Mouse (Mus musculus): ENCODE data around the gene Dbp.

The Dbp gene

DNA sequence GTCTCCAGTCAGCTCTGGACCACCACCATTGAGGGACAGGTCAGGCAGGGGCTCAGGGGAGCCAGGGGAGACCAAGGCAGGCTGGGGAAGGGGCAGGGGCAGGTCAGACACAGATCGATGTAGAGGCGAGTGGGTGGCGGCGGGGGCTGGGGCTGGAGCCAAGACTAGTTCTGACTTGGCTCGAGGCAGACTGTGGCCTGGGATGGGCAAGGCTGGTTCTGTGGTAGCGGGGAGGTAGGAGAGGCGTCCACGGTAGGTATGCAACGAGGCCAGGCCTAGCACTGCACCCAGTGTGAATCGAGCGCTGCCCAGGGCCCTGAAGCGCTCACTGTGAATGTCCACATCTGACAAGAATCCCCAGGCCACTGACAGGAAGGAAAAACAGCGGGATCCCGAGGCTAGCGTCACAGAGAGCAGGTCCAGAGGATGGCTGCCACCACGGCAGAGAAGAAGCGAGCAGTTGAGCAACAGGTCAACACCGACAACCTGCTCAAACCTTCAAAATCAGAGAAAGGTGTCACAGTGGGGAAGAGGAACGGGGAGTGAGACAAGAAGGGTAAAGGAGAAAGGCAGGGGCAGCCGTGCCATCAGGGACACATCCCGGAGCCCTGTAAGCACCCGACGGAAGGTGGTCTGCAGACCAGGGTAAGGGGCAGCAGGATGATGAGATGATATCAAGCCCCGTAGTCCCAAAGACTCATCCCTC lies 6.6 kb downstream of the Dbp start:
- in situ Hi-C loops (cut with MboI, MseI), result no loop called here

DNA sequence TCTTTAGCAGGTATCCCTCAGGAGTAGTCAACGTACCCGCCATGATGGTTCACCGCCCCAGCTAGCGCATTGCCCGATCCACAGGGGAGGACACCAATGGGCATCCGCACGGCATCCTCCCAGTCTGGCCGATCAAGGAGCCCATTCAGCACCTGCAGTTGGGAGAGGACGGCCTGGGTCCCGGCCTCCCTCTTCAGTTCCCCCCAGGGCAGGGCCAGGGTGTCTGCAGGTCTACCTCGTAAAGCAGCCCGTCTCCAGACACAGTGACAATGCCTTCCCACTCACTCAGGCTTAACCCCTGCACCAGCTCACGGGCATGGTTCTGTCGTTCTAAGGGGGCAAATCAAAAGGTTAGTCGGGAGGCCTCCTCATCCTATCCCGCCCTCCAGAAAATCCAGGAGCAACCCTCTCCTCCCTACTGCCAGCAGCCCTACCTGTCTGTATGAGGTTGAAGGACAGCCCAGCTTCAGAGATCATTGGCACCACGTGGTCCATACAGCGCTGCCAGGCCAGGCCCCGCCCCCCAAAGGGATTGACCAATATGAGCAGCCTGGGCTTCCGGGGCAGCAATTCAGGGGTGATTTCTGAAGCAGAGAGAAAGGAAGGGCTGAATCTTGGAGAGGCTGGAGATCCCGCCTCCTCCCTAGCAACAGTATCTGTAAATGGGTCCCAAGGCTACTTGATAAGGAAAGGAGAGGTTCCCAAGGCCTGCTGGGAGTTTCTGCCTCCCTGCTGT lies 7.3 kb downstream of the Dbp start:
- in situ Hi-C loops (cut with MboI, MseI), result no loop called here

DNA sequence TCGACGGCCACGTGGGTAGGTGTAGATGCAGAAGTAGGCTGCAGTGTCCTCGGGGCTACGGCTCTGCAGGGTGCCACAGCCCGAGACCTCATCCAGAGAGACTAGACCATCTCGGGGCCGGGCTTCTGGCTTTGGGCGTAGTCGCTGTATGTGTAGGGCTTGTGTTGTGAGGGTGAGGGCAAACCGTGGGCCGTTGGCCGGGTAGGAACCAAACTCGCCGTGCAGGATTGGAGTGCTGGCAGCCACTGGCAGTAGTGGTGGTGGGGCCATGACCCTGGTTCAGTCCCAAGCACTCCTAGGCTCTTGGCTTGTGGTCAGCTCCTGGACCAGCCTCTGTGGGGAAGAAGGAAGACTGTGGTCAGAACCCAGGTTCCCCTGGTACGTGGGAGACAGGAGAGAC lies 8.5 kb downstream of the Dbp start:
- in situ Hi-C loops (cut with MboI, MseI), result no loop called here

DNA sequence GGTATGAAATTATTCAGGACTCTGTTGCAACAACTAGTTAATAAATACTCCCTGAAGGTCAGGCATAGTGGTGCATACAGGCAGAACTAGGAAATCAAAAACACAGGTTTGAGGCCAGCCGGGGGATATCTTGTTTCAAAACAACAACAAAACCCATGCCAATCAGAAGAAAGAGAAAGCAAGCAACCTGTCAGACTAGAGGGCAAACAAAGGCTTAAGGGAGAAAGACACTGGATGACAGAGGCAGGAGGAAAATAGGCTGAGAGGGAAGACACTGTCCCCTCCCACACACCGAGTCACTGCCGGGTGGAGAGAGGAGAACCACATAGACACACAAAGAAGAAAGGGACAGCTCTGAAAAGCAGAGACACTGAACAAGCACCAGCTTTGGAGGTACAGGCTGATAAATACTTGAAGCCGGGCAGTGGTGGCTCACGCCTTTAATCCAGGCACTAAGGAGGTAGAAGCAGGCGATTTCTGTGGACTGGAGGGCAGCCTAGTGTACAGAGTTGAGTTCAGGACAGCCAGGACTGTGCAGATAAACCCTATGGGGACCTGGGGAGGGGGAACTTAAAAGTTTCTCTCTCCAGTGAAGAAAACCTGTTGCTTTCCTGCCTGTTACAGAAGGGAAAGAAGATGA lies 9.1 kb downstream of the Dbp start:
- in situ Hi-C loops (cut with MboI, MseI), result no loop called here

DNA sequence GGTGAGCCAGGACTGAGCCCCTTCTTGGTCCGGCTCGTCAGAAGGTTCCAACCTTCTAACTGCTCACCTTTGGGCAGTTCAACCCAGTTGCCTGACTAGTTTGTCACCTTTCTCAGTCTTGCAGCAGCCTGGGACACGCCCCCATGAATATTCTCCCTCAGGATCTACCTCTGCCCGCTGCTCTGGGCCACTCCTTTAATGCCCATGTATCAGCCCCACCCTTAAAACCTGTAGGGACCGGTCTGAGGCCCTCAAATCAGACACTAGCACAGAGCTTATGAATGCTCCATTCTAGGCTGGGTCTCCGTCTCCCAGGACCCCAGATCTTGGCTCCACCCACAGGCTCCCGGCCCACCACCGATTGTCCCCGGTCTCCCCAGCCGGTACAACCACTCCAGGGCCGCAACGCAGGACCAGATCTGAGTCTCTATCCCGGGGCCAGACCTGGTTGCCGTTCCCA lies 9.8 kb downstream of the Dbp start:
- in situ Hi-C loops (cut with MboI, MseI), result no loop called here

DNA sequence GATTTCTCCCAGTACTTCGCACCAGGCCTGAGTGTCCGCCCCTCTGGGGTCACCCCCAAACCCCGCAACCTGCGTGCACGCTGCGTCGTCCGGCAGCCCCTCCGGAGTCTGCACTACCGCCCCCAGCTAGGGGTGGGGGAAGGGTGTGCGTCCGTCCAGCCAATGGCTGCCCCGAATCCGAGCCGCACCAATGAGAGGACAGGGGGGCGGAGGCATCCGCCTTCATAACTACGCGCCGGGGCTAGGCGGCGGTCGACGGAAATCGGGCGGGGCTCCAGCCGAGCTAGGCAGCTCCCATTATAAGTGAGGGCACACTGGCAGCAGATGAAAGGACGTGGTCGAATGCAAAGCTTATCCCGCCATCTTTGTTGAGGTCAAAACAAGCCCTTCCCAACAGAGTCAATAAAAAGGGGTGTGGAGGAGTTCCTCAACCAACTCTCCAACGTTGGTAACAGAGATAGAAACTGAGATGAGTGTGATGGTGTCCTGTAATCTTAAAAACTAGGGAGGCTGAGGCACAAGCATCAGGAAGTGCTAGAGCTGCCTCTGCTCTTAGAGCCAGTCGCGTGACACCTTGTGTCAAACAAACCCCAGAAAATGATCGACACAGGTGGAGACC lies 10.3 kb downstream of the Dbp start, which contains the start of gene Rpl18:
Gene Rpl18 (plus strand): TSS at position 368 of the 619 bp plus-strand sequence.
- in situ Hi-C loops (cut with MboI, MseI), result no loop called here

DNA sequence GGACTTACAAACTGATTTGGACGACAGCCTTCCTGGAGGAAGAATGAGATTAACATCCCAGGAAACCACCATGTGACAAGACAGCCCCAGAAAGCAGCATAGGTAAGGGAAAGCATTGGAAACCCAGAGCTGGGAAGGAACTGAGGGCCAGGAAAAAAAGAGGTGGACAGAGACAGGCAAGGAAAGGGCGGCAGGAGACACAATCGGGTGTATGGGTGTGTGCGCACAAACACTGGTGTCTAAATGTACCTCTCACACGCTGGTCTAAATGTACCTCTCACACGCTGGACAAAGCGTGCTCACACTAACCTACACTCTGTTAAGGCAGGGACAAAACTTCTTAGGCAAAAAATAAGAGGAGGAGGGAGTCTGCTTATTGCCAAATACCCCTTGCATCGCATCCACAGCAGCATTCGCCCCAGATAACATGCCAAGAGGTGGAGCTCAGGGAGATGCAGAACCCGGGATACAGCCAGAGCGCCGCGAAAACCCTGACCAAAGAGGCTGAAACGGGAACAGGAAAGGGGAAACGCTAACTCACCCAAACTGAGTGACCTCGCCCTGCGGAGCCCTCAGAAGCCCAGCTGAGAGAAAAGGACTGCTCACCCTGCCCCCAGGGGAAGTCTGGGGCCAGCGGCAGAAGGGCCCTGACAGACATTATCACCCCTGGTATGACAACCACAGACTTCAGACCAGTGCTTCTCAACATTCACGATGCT lies 11.0 kb downstream of the Dbp start:
- in situ Hi-C loops (cut with MboI, MseI), result no loop called here

DNA sequence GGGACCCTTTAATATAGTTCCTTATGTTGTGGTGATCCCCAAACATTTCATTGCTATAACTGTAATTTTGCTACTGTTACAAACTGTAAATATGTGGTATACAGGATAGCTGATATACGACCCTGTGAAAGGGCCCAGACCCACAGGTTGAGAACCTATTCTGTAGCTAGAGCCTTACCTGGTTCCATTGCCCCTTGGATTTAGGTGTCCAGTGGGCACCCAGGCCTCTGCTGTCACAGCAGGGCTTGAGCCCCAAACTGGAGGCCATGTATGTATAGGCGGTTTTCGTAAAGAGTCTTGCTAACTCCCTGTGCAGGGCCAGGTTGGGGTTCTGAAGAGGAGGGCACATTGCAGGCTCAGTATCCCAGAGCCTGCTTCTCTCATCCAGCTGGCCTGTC lies 11.6 kb downstream of the Dbp start:
- in situ Hi-C loops (cut with MboI, MseI), result no loop called here

DNA sequence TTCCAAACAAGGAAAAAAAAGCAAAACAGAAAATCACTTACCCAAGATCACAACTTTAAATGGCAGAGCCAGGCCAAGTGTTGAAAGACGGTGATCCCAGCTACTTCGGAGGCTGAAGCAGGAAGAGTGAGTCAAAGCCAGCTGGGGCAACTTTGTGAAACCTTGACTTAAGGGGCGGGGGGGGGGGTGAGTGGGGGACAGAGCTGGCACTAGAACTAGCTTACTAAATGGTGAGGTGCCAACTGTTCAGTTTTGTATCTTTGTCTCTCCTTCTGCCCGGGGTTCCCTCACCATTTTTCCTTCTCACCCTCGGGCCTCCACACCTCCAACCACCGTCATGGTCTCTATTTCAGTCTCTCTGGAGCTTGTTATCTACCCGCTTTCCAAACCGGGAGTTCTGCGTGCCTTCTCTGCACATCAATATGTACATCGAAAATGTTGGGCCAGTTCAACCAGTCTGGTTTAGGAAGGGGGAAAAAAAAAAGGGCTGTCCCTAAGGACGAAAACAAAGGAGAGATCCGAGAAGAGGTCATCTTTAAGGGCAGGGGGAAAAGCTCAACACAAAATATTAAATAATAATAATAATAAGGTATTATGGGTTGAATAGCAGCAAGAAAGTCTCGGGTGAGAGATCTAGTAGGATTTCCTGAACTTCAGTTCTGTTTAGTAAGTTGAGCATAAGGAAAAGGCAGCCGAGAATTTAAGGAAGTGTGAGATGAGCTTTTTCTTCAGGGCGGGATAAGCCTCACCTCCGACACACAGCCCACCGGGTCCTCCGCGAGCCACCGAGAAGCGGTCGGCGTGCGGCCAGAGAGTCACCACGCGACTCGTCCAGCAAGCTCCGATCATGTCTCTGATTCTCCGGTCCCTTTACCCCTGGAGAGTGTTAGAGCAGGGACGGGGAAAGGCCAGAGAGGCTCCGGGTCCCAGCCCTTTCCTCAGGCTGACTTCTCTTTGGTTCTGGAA lies 12.3 kb downstream of the Dbp start:
- in situ Hi-C loops (cut with MboI, MseI), result no loop called here

DNA sequence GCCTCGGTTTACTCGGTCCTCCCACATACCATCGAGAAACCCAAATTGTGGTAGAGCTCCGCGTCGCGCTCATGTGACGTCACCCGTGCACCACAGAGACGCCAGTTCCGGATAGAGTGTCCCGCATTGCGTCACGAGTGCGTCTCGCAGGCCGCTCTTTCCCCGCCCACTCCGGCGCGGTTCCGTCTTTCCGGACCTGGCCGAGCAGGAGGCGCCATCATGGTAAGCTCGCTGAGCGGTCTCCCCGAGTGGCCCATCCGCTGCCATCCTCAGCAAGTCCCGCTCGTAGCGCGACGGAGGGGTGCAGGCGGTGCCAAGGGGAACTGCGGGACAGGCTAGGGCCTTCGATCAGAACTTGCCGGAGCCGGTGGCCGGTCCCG lies 13.0 kb downstream of the Dbp start, which contains the start of gene Sphk2:
Gene Sphk2 (minus strand): TSS at position 85 of the 380 bp plus-strand sequence.
- in situ Hi-C loops (cut with MboI, MseI), result no loop called here

DNA sequence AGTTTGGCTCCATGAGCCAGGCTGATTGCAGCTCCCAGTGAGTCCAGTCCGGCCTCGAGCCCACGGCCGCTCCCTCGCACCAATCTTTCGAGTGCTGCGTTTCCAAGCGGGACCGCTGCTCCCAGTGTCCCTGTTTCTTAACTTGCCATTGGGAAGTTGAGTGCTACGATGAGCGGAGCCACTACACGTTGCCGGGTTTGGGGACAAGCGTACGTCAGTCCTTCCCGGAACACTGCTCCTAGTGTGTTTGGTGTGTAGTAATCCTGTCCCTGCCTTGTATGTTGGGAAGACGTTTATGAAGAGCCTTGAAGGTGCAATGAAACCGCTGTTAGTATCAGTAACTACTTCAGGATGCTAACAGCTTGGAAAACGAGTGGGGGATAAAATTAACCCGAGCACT lies 13.4 kb downstream of the Dbp start:
- in situ Hi-C loops (cut with MboI, MseI), result no loop called here

DNA sequence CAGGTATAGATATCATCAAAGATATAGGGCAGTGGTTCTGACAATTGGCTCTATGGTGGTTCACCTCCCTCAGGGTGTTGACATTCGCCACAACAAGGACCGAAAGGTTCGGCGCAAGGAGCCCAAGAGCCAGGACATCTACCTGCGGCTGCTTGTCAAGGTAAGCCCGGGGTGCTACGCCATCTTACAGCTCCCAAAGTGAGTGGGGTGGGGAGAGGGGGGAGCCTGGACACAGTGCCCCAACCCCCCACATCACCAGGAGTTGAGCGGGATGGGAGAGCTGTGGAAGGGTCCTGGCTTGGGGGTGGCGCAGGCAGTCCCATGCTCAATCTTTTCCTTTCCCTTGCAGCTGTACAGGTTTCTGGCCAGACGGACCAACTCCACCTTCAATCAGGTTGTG lies 14.3 kb downstream of the Dbp start:
- in situ Hi-C loops (cut with MboI, MseI), result no loop called here

DNA sequence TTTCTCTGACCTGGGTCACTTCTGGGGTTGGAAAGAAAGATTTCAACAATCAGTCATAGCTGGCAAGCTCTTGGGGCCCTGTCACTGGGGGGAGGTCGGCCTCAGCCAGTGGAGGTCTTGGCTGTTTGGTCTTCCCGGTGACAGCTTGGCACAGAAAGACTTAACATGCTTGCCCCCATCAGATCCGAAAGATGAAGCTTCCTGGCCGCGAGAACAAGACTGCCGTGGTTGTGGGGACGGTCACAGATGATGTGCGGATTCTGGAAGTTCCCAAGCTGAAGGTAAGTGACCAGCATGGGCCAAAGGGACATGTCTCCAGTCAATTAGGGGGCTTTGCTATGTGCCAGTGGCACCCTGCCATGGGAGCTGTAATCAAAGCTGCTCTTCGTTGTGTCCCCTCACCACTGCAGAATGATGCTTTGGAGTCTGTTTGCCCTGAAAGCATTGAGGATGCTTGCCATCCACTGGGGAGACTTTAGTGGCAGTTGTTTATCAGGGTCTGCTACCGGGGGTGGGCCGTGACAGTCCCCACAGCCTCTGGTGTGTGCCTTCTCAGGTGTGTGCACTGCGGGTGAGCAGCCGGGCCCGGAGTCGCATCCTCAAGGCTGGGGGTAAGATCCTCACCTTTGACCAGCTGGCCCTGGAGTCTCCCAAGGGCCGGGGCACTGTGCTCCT lies 15.0 kb downstream of the Dbp start:
- in situ Hi-C loops (cut with MboI, MseI), result loop anchor here (10.0 kb wide), 1 partner anchor 1165 kb away; the partner anchor contains the start of gene Nr1h2

DNA sequence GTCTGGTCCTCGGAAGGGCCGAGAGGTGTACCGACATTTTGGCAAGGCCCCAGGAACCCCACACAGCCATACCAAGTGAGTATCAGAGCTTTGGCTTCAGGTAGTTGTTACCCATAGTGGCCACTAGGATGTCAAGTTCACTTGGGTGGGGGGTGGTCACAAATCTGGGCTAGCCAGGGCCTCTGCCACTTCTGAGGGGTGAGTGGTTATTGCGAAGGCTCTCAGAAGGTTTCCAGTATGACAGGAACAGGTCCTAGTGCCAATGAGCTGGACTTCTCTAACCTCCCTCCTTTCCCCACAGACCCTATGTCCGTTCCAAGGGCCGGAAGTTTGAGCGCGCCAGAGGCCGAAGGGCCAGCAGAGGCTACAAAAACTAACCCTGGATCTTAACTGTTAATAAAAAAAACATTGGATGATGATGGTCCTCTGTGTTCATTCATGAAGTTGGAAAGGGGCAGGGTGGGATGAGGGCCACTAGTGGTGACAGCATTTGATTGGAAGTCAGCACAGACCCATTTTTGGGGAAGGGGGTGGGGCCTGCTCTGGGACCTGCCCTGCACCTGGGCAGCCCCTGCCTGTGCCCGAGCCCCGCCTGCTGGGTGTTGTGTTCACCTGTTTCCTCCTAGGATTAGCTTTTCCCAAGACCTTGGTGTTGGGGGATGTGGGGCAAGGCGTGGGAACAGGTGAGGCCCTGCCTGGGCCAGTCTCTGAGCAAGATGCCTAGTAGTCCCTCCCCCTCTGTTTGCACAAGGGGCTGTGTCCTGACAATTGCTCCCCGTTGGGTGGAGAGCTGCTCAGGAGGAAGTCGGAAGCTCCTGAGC lies 15.7 kb downstream of the Dbp start, which contains the start of gene Fam83e:
Gene Fam83e (plus strand): TSS at position 800 of the 821 bp plus-strand sequence.
- in situ Hi-C loops (cut with MboI, MseI), result loop anchor here (10.0 kb wide), 1 partner anchor 1166 kb away; the partner anchor contains the start of gene Nr1h2

DNA sequence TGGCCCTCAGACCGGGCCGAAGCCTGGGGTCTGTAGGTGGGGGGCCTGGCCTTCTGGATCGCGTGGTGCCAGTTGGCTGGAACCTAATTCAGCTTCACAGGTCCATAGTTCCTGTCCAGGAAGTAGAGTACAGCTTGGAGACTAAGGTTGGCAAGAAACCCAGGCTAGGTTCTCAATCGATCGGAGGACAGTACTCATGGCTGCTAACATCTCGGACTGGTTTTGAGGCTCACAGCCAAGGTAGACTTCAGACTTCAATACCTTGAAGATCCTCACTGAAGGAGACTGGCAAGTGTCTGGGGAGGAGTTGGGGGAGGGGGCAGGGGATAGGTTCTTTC lies 16.3 kb downstream of the Dbp start:
- in situ Hi-C loops (cut with MboI, MseI), result loop anchor here (10.0 kb wide), 1 partner anchor 1166 kb away; the partner anchor contains the start of gene Nr1h2

DNA sequence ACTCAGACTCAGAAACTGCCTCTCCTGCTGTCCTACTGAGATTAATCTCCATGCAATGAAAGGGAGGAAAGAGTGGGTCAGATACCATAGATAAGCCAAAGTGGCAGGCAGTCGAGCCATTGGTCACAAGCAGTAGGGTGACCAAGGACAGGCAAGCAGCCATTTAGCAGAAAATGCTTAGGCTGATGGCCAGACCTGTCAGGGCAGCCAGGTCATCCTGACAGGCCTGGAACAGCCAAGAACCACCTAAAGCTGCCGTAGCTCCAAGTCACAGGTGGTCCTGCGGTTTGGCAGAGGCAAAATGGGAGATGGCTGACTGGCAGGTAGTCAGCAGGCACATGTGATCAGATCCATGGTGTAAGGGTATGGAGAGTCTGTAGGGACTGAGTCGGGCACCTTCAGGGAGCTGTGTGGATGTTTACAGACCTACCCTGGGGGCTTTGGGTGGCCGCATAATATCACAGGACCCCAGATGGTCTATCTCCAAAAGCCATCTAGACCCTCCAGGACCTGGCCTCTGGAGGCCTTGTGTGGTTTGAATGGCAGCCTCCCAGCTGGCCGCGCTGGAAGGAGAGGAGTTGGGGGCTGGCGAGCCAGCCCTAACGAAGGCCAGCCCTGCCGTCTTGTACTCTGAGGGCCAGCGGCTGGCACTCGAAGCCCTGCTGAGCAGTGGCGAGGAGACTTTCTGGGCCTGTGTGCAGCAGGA lies 16.9 kb downstream of the Dbp start:
- in situ Hi-C loops (cut with MboI, MseI), result loop anchor here (10.0 kb wide), 1 partner anchor 1167 kb away; the partner anchor contains the start of gene Nr1h2

DNA sequence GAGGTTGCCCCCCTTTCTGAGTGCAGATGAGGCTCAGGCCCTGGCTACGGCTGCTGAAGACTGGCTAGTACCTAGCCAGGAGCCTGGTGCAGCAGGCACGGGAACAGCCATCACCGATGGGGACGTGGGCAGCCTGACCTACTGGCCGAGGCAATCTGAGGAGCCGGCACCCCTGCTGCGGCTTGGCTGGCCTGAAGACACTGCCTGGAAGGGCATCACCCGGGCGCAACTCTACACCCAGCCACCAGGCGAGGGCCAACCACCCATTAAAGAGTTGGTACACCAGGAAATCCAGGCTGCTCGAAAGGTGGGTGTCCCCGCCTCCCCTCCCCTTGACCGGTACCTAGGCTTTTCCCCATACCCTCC lies 17.4 kb downstream of the Dbp start:
- in situ Hi-C loops (cut with MboI, MseI), result loop anchor here (10.0 kb wide), 1 partner anchor 1168 kb away; the partner anchor contains the start of gene Nr1h2

DNA sequence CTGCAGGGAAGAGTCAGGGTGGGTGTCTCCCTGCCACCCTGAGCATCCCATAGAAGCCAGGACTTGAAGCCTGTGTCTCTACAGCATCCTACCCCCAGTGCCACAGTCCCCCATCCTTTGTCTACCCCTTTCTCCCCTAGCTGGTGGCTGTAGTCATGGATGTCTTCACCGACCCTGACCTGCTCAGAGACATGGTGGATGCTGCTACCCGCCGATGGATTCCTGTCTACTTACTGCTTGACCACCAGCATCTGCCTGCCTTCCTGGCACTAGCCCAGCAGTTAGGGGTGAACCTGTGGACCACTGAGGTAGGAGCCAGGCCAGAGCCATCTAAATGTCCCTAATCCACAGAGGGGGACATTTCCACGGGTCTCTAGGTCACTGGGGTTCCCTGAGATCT lies 18.4 kb downstream of the Dbp start:
- in situ Hi-C loops (cut with MboI, MseI), result loop anchor here (10.0 kb wide), 1 partner anchor 1168 kb away; the partner anchor contains the start of gene Nr1h2
